Mouse (Mus musculus) kidney, embryonic 14.5 days (tissue): Measurements from ENCODE around the gene Rabep1. TPM values are rescaled to one million over a fixed set of nuclear protein-coding genes. Genes with fewer than 3 reads are reported as not detected.
"Not testable (repeated sequence)": the region's sequence is repeated elsewhere in the genome, so short reads cannot be mapped to it uniquely, and the experiment has no call there.

ENCODE experiments used
- ATAC-seq: fragments of 200-750 bp; cut with Nextera tagmentation; 2 replicates; pipeline ENCODE4 v1.8.0; 2017; ENCODE audit warnings: moderate number of reproducible peaks, mild to moderate bottlenecking, moderate TSS enrichment, moderate library complexity; ENCODE audit not compliant: low FRiP score, low TSS enrichment
- H3K27ac ChIP-seq: fragments of 300-500 bp; sonication (generic); 2 replicates; pipeline ENCODE4 v1.5.1; 2014; ENCODE audit warnings: low read depth, mild to moderate bottlenecking, low read length, moderate library complexity, mixed read lengths
- H3K27me3 ChIP-seq: fragments of 300-500 bp; sonication (generic); 2 replicates; pipeline ENCODE4 v1.6.1; 2014; ENCODE audit warnings: mild to moderate bottlenecking, low read length; ENCODE audit not compliant: control insufficient read depth, insufficient read depth
- H3K36me3 ChIP-seq: fragments of 300-500 bp; sonication (generic); 2 replicates; pipeline ENCODE4 v1.6.1; 2014; ENCODE audit warnings: low read length, mixed read lengths; ENCODE audit not compliant: control insufficient read depth, insufficient read depth
- H3K4me1 ChIP-seq: fragments of 300-500 bp; sonication (generic); 2 replicates; pipeline ENCODE4 v1.6.1; 2014; ENCODE audit warnings: low read length, mixed read lengths; ENCODE audit not compliant: control insufficient read depth, insufficient read depth
- H3K4me2 ChIP-seq: fragments of 300-500 bp; sonication (generic); replicated peaks from 2 replicates; pipeline ENCODE4 v1.6.1; 2014; ENCODE audit warnings: low read depth, mild to moderate bottlenecking, low read length
- H3K4me3 ChIP-seq: fragments of 300-500 bp; sonication (generic); 2 replicates; pipeline ENCODE4 v1.5.1; 2014; ENCODE audit warnings: mild to moderate bottlenecking, low read length
- H3K9ac ChIP-seq: fragments of 300-500 bp; sonication (generic); 2 replicates; pipeline ENCODE4 v1.6.1; 2014; ENCODE audit warnings: low read depth, mild to moderate bottlenecking, low read length, moderate library complexity
- H3K9me3 ChIP-seq: fragments of 300-500 bp; sonication (generic); 2 replicates; pipeline ENCODE4 v1.6.1; 2016; ENCODE audit warnings: low read length; ENCODE audit not compliant: control insufficient read depth
- WGBS: fragments of 180-500 bp; shearing (Covaris S2); extraction: QIAGEN DNeasy Blood & Tissue Kit; methylation state at CpG from one replicate; pipeline ENCODE4 v1.1.7; 2014; 5-methylcytosine and 5-hydroxymethylcytosine counted together
- polyA plus RNA-seq: library from polyadenylated mRNA; unstranded; fragments of >200 nt; fragmentation: Nextera tagmentation; extraction: Ambion mirVana; gene quantifications from 2 replicates; pipeline ENCODE4 v1.2.1, GENCODE M21; 2014

The Rabep1 gene
- polyA plus RNA-seq, 1 experiment from 2014 or later = 36.9 TPM

- 47% methylated on average over 4 of the region's 4 CpGs for WGBS
- Histone ChIP-seq H3K27ac (no peak overlapping the region), H3K27me3 (no peaks in the 10 kb centered on the region), H3K9me3 (no peaks in the 10 kb centered on the region), H3K9ac (no peak overlapping the region), H3K4me1 (peaks cover 11% of the 10 kb centered on the region), H3K4me3 (no peak overlapping the region), H3K4me2 (no peak overlapping the region), H3K36me3 (no peaks in the 10 kb centered on the region)
- no peak for ATAC-seq
Measured at GRCm38 (mm10) chr11:70842983-70843382, 1.6 kb upstream of the Rabep1 start.

DNA sequence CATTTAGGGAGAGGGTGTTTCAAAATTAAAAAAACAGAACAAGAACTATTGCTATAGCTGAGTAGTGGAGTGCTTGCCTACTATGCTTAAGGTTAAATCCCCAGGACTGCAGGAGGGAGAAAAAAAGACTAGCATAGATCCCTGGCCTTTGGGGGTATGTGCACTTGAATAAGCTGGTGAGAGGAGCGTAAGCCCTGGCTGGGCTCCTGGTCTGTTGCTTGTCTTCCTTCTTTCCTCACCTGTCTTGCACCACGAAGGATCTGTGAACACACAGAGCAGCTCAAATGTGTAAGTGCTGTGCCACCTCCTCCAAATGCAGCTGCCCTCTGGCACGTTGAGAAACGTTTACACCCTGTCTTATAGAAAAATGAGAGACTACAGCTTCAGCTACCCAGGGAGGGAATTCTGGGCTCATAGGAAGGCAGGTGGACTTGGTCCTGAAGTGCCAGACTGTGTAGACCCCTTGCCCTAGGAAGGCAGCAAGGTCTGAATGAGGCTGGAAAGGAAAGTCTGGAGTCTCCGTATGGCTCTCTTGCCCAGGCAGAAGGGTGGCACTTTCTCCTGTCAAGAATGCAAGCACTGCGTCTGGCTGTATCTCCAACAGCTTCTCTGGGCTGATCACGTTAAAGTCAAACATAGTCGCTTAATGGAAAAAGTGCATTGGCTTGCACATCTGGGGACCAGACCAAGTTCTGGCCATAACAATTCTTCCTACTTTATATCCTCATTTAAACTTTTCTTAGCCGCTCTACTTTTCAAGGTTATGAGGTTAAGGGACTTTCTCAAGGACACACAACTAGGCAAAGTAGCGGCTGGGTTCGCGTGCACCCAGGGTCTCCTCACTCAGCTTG, 652 bp upstream of the Rabep1 start:
- H3K36me3 ChIP-seq = no peaks in the 10 kb centered on the region
- H3K4me2 ChIP-seq = peak overlapping the region; percentile 65
- peak overlapping the region; percentile 86 for H3K4me3 ChIP-seq
- ATAC-seq = no peak; the same call in 1 of the 2 replicates
- H3K4me1 ChIP-seq = peaks cover 11% of the 10 kb centered on the region
- WGBS = 17% methylated on average over 12 of the region's 12 CpGs
- no peaks in the 10 kb centered on the region for H3K9me3 ChIP-seq
- H3K27me3 ChIP-seq = no peaks in the 10 kb centered on the region
- H3K27ac ChIP-seq = no peak overlapping the region
- peak overlapping the region; percentile 94; the same call in 1 of the 2 replicates for H3K9ac ChIP-seq

- peak overlapping the region; percentile 86 for H3K4me3 ChIP-seq
- H3K36me3 ChIP-seq = no peaks in the 10 kb centered on the region
- H3K27ac ChIP-seq = no peak overlapping the region
- peak overlapping the region; percentile 94 for H3K9ac ChIP-seq
- WGBS = 5% methylated on average over 19 of the region's 19 CpGs
- no peak for ATAC-seq
- H3K27me3 ChIP-seq = no peaks in the 10 kb centered on the region
- peaks cover 11% of the 10 kb centered on the region for H3K4me1 ChIP-seq
- H3K4me2 ChIP-seq = peak overlapping the region; percentile 65
- H3K9me3 ChIP-seq = no peaks in the 10 kb centered on the region
Measured at GRCm38 (mm10) chr11:70845457-70845978, 940 bp downstream of the Rabep1 start.

DNA sequence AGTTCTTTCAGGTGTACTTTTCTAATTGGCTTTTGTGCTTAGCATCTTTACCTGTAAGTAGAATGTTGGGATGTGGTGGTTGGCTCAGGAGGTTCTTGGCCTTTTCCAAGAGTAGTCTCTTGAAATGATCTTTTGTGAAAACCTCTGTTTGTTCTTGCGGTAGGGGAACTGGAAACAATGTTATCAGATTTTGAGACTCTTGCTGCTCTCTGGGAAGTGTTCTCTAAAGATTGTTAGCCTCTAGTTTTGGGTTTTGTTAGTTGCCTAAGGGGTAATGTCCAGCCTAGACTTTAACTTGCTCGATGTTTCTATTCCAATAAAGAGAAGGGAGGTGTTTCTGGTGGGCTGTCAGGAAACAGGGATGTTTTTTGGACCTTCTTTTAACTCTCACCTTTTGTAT, 1.5 kb downstream of the Rabep1 start:
- no peak for ATAC-seq
- H3K4me2 ChIP-seq = peak overlapping the region; percentile 65
- peak overlapping the region; percentile 94; the same call in 1 of the 2 replicates for H3K9ac ChIP-seq
- 56% methylated on average over 2 of the region's 2 CpGs for WGBS
- H3K4me1 ChIP-seq = peaks cover 11% of the 10 kb centered on the region
- no peaks in the 10 kb centered on the region for H3K27me3 ChIP-seq
- H3K27ac ChIP-seq = no peak overlapping the region
- no peaks in the 10 kb centered on the region for H3K36me3 ChIP-seq
- H3K4me3 ChIP-seq = peak overlapping the region; percentile 86
- no peaks in the 10 kb centered on the region for H3K9me3 ChIP-seq

DNA sequence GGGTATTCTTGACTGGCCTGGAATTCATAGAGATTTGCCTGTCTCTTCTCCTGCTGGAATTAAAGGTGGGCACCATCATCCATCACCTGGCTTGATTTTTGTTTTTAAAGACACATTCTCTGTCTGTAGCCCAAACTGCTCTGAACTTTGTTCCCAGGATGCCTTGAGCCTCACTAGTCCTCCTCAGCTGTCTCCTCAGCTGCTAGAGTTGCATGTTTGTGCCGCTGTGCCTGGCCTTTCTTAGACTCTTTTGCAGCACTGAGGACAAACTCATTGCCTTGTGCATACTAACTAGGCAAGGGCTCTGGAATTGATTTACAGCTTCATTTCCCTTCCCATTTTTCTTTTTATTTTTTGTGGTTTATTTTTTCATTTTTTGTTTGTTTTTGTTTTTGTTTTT, 15.8 kb downstream of the Rabep1 start:
- no peaks in the 10 kb centered on the region for H3K4me1 ChIP-seq
- no peaks in the 10 kb centered on the region for H3K27me3 ChIP-seq
- H3K9me3 ChIP-seq = no peaks in the 10 kb centered on the region
- no peak overlapping the region for H3K9ac ChIP-seq
- no peak overlapping the region for H3K4me3 ChIP-seq
- ATAC-seq = no peak
- H3K4me2 ChIP-seq = no peak overlapping the region
- WGBS = 90% methylated on average over 1 of the region's 1 CpGs
- H3K27ac ChIP-seq = no peak overlapping the region
- H3K36me3 ChIP-seq = no peaks in the 10 kb centered on the region

DNA sequence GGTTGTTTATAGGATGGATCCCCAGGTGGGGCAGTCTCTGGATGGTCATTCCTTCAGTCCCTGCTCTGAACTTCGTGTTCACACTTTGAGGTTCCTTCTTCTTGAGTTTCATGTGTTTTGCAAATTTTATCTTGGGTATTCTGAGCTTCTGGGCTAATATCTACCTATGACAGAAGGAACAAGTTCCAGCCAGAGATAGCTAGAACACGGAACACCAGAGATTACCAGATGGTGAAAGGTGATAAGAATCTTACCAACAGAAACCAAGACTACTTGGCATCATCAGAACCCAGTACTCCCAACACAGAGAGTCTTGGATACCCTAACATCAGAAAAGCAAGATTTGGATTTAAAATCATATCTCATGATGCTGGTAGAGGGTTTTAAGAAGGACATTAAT, 18.6 kb downstream of the Rabep1 start:
- WGBS = 93% methylated on average over 2 of the region's 2 CpGs

DNA sequence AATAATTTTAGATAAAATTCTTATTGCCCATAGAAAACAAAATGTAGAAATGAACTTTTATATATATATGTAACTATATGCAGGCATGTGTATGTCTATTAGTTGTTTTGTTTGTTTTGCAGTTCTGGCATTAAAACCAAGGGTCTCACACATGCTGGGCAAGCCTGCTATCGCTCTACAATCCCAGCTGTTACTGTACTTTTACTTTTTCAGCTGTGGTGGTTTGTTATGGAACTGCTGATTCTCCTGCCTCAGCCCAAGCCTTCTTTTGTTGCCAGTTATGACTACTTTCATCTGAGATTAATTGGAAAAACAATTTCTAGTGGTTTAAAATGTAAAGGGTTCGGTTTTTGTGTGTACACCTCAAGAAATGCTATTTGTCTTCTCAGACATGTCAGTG, 20.6 kb downstream of the Rabep1 start:
- WGBS = 75% methylated on average over 2 of the region's 2 CpGs
- Histone ChIP-seq H3K4me2 (no peak overlapping the region), H3K36me3 (no peaks in the 10 kb centered on the region), H3K9ac (no peak overlapping the region), H3K27ac (no peak overlapping the region), H3K27me3 (no peaks in the 10 kb centered on the region), H3K9me3 (no peaks in the 10 kb centered on the region), H3K4me3 (no peak overlapping the region), H3K4me1 (no peaks in the 10 kb centered on the region)
- ATAC-seq = no peak

More for the DNA sequence above, 18.6 kb downstream of the Rabep1 start:
- H3K9me3 ChIP-seq, H3K4me3 ChIP-seq, H3K27me3 ChIP-seq, H3K36me3 ChIP-seq, ATAC-seq, H3K4me1 ChIP-seq, H3K4me2 ChIP-seq, H3K27ac ChIP-seq, H3K9ac ChIP-seq: not testable (repeated sequence)

GRCm38 (mm10) chr11:70869263-70869662, 24.7 kb downstream of the Rabep1 start:
- Histone ChIP-seq H3K36me3 (no peaks in the 10 kb centered on the region), H3K4me3 (no peak overlapping the region), H3K4me1 (no peaks in the 10 kb centered on the region), H3K9me3 (no peaks in the 10 kb centered on the region), H3K27me3 (no peaks in the 10 kb centered on the region), H3K9ac (no peak overlapping the region), H3K4me2 (no peak overlapping the region), H3K27ac (no peak overlapping the region)
- WGBS = 84% methylated on average over 3 of the region's 3 CpGs
- no peak for ATAC-seq

GRCm38 (mm10) chr11:70869811-70870210, 25.2 kb downstream of the Rabep1 start:
- Histone ChIP-seq H3K9me3 (no peaks in the 10 kb centered on the region), H3K9ac (no peak overlapping the region), H3K27me3 (no peaks in the 10 kb centered on the region), H3K36me3 (no peaks in the 10 kb centered on the region), H3K4me2 (no peak overlapping the region), H3K4me3 (no peak overlapping the region), H3K4me1 (no peaks in the 10 kb centered on the region), H3K27ac (no peak overlapping the region)
- 98% methylated on average over 2 of the region's 2 CpGs for WGBS
- ATAC-seq = no peak
